Mouse (Mus musculus): ENCODE data around the gene Wfdc21. TPM values are rescaled to one million over a fixed set of nuclear protein-coding genes. Genes with fewer than 3 reads are reported as not detected.
A peak's percentile ranks its signal among the peaks of the same experiment; 100 is the strongest.

Gene Wfdc21
- total and polyA plus RNA-seq, 3 experiments, result not detected

- peaks cover 52% of the 10 kb centered on the region for H3K27me3 ChIP-seq (ENCODE audit: insufficient read depth, low read length)
- 0 out of 2 replicates have a peak, but pooled peaks cover 2% of the 10 kb centered on the region for H3K4me1 ChIP-seq (ENCODE audit: insufficient read depth, low read depth, low read length)
- no peaks in the 10 kb centered on the region for H3K36me3 ChIP-seq (replicated peaks)
- H3K4me3 ChIP-seq (ENCODE audit: low read depth, low read length), result no peak overlapping the region
- DNase-seq (ENCODE audit: low spot score) (no peak), ATAC-seq (ENCODE audit: extremely low read depth, insufficient number of reproducible peaks, low FRiP score, poor library complexity, severe bottlenecking) (no peak)
- no peaks in the 10 kb centered on the region for H3K9me3 ChIP-seq (replicated peaks)
- TF ChIP-seq POLR2AphosphoS5 (IDR thresholded peaks at IDR 0.05; ENCODE audit: insufficient replicate concordance, low read depth, low read length) (no peak), TAL1 (conservative IDR thresholded peaks at IDR 0.05; ENCODE audit: low read depth, low read length) (no peak), CTCF (IDR thresholded peaks at IDR 0.05; ENCODE audit: low read depth, low read length) (no peak), GATA2 (IDR thresholded peaks at IDR 0.05; ENCODE audit: borderline replicate concordance, low read depth, low read length) (no peak), GATA1 (IDR thresholded peaks at IDR 0.05; ENCODE audit: borderline replicate concordance, low read length) (no peak)
These were observed 3.2 kb upstream of the Wfdc21 start for GRCm38 (mm10) chr11:83743525-83743924.

- H3K36me3 ChIP-seq (replicated peaks), result no peaks in the 10 kb centered on the region
- no peaks in the 10 kb centered on the region for H3K9me3 ChIP-seq (replicated peaks)
- H3K4me3 ChIP-seq (ENCODE audit: low read depth, low read length), result no peak overlapping the region
- DNase-seq (ENCODE audit: low spot score), result no peak
- no peak for ATAC-seq (ENCODE audit: extremely low read depth, insufficient number of reproducible peaks, low FRiP score, poor library complexity, severe bottlenecking)
- no peak for TF ChIP-seq CTCF (IDR thresholded peaks at IDR 0.05; ENCODE audit: low read depth, low read length)
- no peak for TF ChIP-seq POLR2AphosphoS5 (IDR thresholded peaks at IDR 0.05; ENCODE audit: insufficient replicate concordance, low read depth, low read length)
- no peak for TF ChIP-seq TAL1 (conservative IDR thresholded peaks at IDR 0.05; ENCODE audit: low read depth, low read length)
- H3K27me3 ChIP-seq (ENCODE audit: insufficient read depth, low read length), result peaks cover 40% of the 10 kb centered on the region
- no peaks in the 10 kb centered on the region for H3K4me1 ChIP-seq (ENCODE audit: insufficient read depth, low read depth, low read length)
These were observed 588 bp upstream of the Wfdc21 start for GRCm38 (mm10) chr11:83746152-83746551.

DNA sequence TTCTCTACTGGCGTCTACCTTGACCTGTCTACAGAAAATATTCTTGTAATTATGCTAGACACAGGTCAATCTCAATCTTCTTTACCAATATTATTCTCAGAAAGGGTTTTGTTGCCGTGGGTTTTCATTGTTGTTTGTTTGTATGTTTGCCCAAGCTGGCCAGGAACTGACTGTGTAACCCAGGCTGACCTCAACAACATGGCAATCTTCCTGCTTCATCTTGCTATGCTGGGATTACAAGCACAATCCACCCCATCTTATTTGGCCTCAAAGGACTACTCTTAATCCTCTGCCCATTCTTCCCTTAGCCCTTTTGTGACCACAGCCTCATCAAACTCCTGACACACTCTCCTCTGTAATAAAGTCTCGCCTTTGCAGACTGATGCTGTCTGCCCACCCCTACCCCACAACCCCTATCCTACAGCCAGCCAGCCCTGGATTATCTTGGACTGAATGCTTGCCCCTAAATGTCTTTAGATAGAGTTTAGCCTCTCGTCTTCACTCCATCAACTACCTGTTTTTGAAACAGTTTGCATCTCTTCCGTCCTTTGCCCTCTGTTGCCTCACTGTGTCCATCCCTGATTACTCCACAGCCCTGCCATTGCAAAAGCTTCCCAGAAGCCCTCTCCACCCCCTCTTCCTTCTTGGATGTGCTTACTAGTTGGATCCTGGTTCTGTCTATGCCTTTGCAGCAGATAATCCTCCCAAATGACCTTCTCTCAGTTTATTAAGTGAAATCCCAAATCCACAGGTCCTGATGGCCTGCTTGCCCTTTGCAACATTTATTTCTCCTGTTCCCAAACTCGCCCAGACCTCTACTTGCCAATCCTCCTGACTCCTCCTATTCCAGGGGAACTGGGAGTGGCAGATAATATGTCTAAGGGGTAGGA lies 881 bp downstream of the Wfdc21 start:
- Histone ChIP-seq H3K9me3 (replicated peaks) (no peaks in the 10 kb centered on the region), H3K36me3 (replicated peaks) (no peaks in the 10 kb centered on the region), H3K4me3 (ENCODE audit: low read depth, low read length) (no peak overlapping the region), H3K27me3 (ENCODE audit: insufficient read depth, low read length) (peaks cover 35% of the 10 kb centered on the region), H3K4me1 (ENCODE audit: insufficient read depth, low read depth, low read length) (peaks cover 2% of the 10 kb centered on the region; the same call in 1 of the 2 replicates)
- no peak for TF ChIP-seq GATA2 (IDR thresholded peaks at IDR 0.05; ENCODE audit: borderline replicate concordance, low read depth, low read length)
- no peak for TF ChIP-seq GATA1 (IDR thresholded peaks at IDR 0.05; ENCODE audit: borderline replicate concordance, low read length)
- TF ChIP-seq POLR2AphosphoS5 (IDR thresholded peaks at IDR 0.05; ENCODE audit: insufficient replicate concordance, low read depth, low read length), result no peak
- no peak for TF ChIP-seq CTCF (IDR thresholded peaks at IDR 0.05; ENCODE audit: low read depth, low read length)
- no peak for TF ChIP-seq TAL1 (conservative IDR thresholded peaks at IDR 0.05; ENCODE audit: low read depth, low read length)
- ATAC-seq (ENCODE audit: extremely low read depth, insufficient number of reproducible peaks, low FRiP score, poor library complexity, severe bottlenecking) (no peak), DNase-seq (ENCODE audit: low spot score) (no peak)

GRCm38 (mm10) chr11:83753581-83754181 lies 6.9 kb downstream of the Wfdc21 start, which contains the start of gene Heatr6:
Heatr6 (plus strand) TSS chr11:83753696.
- ATAC-seq (ENCODE audit: extremely low read depth, insufficient number of reproducible peaks, low FRiP score, poor library complexity, severe bottlenecking), result peak; percentile 81
- H3K4me1 ChIP-seq (ENCODE audit: insufficient read depth, low read depth, low read length), result peaks cover 9% of the 10 kb centered on the region
- DNase-seq (ENCODE audit: low spot score), result peak; percentile 85
- no peaks in the 10 kb centered on the region for H3K27me3 ChIP-seq (ENCODE audit: insufficient read depth, low read length)
- no peaks in the 10 kb centered on the region for H3K9me3 ChIP-seq (replicated peaks)
- TF ChIP-seq GATA2 (IDR thresholded peaks at IDR 0.05; ENCODE audit: borderline replicate concordance, low read depth, low read length) (no peak), GATA1 (IDR thresholded peaks at IDR 0.05; ENCODE audit: borderline replicate concordance, low read length) (no peak), TAL1 (conservative IDR thresholded peaks at IDR 0.05; ENCODE audit: low read depth, low read length) (no peak), POLR2AphosphoS5 (IDR thresholded peaks at IDR 0.05; ENCODE audit: insufficient replicate concordance, low read depth, low read length) (no peak), CTCF (IDR thresholded peaks at IDR 0.05; ENCODE audit: low read depth, low read length) (no peak)
- peaks cover 31% of the 10 kb centered on the region for H3K36me3 ChIP-seq (replicated peaks)
- H3K4me3 ChIP-seq (ENCODE audit: low read depth, low read length), result peak within 1 kb of the TSS; percentile 91

DNA sequence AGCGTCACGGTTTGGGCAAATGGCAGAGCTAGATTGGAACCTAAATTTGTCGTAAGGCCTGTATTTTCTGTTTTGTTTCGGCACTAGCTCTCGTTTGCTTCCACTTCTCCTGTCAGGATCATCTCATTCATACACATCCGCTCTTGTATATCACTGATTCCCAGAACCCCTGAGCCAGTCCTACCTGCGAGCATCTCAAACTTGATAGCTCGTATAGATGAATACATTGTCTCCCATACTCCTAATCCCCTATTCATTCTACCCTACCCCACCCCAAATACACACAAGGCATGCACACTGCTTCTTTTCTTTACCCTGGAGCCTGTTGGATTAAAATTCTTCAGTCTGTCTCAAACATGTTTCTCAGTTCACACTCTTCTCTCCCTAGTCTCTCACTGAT lies 7.5 kb downstream of the Wfdc21 start:
- H3K27me3 ChIP-seq (ENCODE audit: insufficient read depth, low read length), result no peaks in the 10 kb centered on the region
- no peak for ATAC-seq (ENCODE audit: extremely low read depth, insufficient number of reproducible peaks, low FRiP score, poor library complexity, severe bottlenecking)
- no peak for DNase-seq (ENCODE audit: low spot score)
- TF ChIP-seq TAL1 (conservative IDR thresholded peaks at IDR 0.05; ENCODE audit: low read depth, low read length), result no peak
- no peak for TF ChIP-seq GATA2 (IDR thresholded peaks at IDR 0.05; ENCODE audit: borderline replicate concordance, low read depth, low read length)
- no peak for TF ChIP-seq CTCF (IDR thresholded peaks at IDR 0.05; ENCODE audit: low read depth, low read length)
- TF ChIP-seq GATA1 (IDR thresholded peaks at IDR 0.05; ENCODE audit: borderline replicate concordance, low read length), result no peak
- no peak for TF ChIP-seq POLR2AphosphoS5 (IDR thresholded peaks at IDR 0.05; ENCODE audit: insufficient replicate concordance, low read depth, low read length)
- peaks cover 9% of the 10 kb centered on the region for H3K4me1 ChIP-seq (ENCODE audit: insufficient read depth, low read depth, low read length)
- H3K36me3 ChIP-seq (replicated peaks), result peaks cover 36% of the 10 kb centered on the region
- peak overlapping the region; percentile 91 for H3K4me3 ChIP-seq (ENCODE audit: low read depth, low read length)
- H3K9me3 ChIP-seq (replicated peaks), result no peaks in the 10 kb centered on the region

- Histone ChIP-seq H3K27me3 (ENCODE audit: insufficient read depth, low read length) (no peaks in the 10 kb centered on the region), H3K4me3 (ENCODE audit: low read depth, low read length) (no peak overlapping the region), H3K9me3 (replicated peaks) (no peaks in the 10 kb centered on the region), H3K36me3 (replicated peaks) (peaks cover 99% of the 10 kb centered on the region), H3K4me1 (ENCODE audit: insufficient read depth, low read depth, low read length) (no peaks in the 10 kb centered on the region)
- TF ChIP-seq GATA1 (IDR thresholded peaks at IDR 0.05; ENCODE audit: borderline replicate concordance, low read length) (no peak), GATA2 (IDR thresholded peaks at IDR 0.05; ENCODE audit: borderline replicate concordance, low read depth, low read length) (no peak), CTCF (IDR thresholded peaks at IDR 0.05; ENCODE audit: low read depth, low read length) (no peak), TAL1 (conservative IDR thresholded peaks at IDR 0.05; ENCODE audit: low read depth, low read length) (no peak), POLR2AphosphoS5 (IDR thresholded peaks at IDR 0.05; ENCODE audit: insufficient replicate concordance, low read depth, low read length) (no peak)
- DNase-seq (ENCODE audit: low spot score) (no peak), ATAC-seq (ENCODE audit: extremely low read depth, insufficient number of reproducible peaks, low FRiP score, poor library complexity, severe bottlenecking) (no peak)
These were observed 20.6 kb downstream of the Wfdc21 start for GRCm38 (mm10) chr11:83767306-83767705.
